Mouse (Mus musculus) hindbrain, embryonic 16.5 days (tissue): ENCODE data around the gene Mettl1. TPM values are rescaled to one million over a fixed set of nuclear protein-coding genes. Genes with fewer than 3 reads are reported as not detected.

Experiments
- ATAC-seq: fragments of 200-750 bp; cut with Nextera tagmentation; 2 replicates; pipeline ENCODE4 v1.8.0; 2017; ENCODE audit warnings: moderate TSS enrichment, moderate library complexity
- H3K27ac ChIP-seq: fragments of 300-500 bp; sonication (generic); 2 replicates; pipeline ENCODE4 v1.5.1; 2014; ENCODE audit warnings: low read depth, mild to moderate bottlenecking, control low read depth, low read length, moderate library complexity
- H3K27me3 ChIP-seq: fragments of 300-500 bp; sonication (generic); replicated peaks from 2 replicates; pipeline ENCODE4 v1.6.1; 2014; ENCODE audit warnings: low read length; ENCODE audit not compliant: control insufficient read depth, insufficient read depth
- H3K36me3 ChIP-seq: fragments of 300-500 bp; sonication (generic); 2 replicates; pipeline ENCODE4 v1.6.1; 2014; ENCODE audit warnings: mild to moderate bottlenecking, low read length, moderate library complexity, mixed read lengths; ENCODE audit not compliant: control insufficient read depth, insufficient read depth
- H3K4me1 ChIP-seq: fragments of 300-500 bp; sonication (generic); 2 replicates; pipeline ENCODE4 v1.6.1; 2014; ENCODE audit warnings: low read depth, low read length; ENCODE audit not compliant: control insufficient read depth, insufficient read depth
- H3K4me2 ChIP-seq: fragments of 300-500 bp; sonication (generic); 2 replicates; pipeline ENCODE4 v1.6.1; 2014; ENCODE audit warnings: mild to moderate bottlenecking, low read length, control low read depth, moderate library complexity
- H3K4me3 ChIP-seq: fragments of 300-500 bp; sonication (generic); 2 replicates; pipeline ENCODE4 v1.5.1; 2014; ENCODE audit warnings: mild to moderate bottlenecking, low read length, control low read depth, moderate library complexity
- H3K9ac ChIP-seq: fragments of 300-500 bp; sonication (generic); 2 replicates; pipeline ENCODE4 v1.6.1; 2014; ENCODE audit warnings: low read depth, mild to moderate bottlenecking, control low read depth, low read length, moderate library complexity
- H3K9me3 ChIP-seq: fragments of 300-500 bp; sonication (generic); 2 replicates; pipeline ENCODE4 v1.6.1; 2014; ENCODE audit warnings: mild to moderate bottlenecking, low read length, moderate library complexity; ENCODE audit not compliant: control insufficient read depth
- WGBS: fragments of 180-500 bp; shearing (Covaris S2); extraction: QIAGEN DNeasy Blood & Tissue Kit; methylation state at CpG from one replicate; pipeline ENCODE4 v1.1.7; 2014; 5-methylcytosine and 5-hydroxymethylcytosine counted together
- microRNA counts: library from miRNA; unstranded; fragments of <30 nt; microRNA quantifications from one replicate; lab custom pipeline; 2016
- microRNA-seq: library from miRNA; unstranded; fragments of <30 nt; microRNA quantifications from one replicate; pipeline ENCODE4, GENCODE M21; 2017
- polyA plus RNA-seq: library from polyadenylated mRNA; unstranded; fragments of >200 nt; fragmentation: Nextera tagmentation; extraction: Ambion mirVana; gene quantifications from 2 replicates; pipeline ENCODE4 v1.2.1, GENCODE M21; 2015

Mettl1 gene
- polyA plus RNA-seq, 1 experiment from 2014 or later = 24.2 TPM

DNA sequence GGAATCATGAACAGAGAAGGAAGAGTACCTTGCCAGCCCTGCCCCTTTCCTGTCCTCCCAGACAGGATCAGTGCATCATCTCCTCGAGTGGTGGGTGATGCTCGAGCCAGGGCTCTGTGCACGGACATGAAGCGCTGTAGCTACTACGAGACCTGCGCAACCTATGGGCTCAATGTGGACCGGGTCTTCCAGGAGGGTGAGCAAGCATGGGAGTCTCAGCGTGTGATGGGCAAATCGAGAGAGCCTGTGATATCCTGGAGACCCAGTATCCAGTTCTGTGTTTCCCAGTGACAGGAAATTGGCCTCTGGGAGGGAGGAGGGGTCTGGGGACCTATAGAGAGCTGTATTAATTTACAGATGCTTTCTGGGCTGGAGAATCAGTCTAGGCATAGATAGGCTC lies 43.8 kb downstream of the Mettl1 start:
- Histone ChIP-seq H3K9me3 (no peaks in the 10 kb centered on the region), H3K27ac (no peak overlapping the region), H3K9ac (no peak overlapping the region), H3K36me3 (peaks cover 27% of the 10 kb centered on the region), H3K4me1 (peaks cover 22% of the 10 kb centered on the region), H3K27me3 (peaks cover 21% of the 10 kb centered on the region), H3K4me2 (no peak overlapping the region), H3K4me3 (no peak overlapping the region)
- WGBS = 86% methylated on average over 9 of the region's 9 CpGs
- ATAC-seq = no peak

- Histone ChIP-seq H3K4me1 (peaks cover 19% of the 10 kb centered on the region), H3K9me3 (no peaks in the 10 kb centered on the region), H3K27me3 (peaks cover 27% of the 10 kb centered on the region), H3K36me3 (peaks cover 27% of the 10 kb centered on the region), H3K27ac (no peak overlapping the region), H3K9ac (no peak overlapping the region), H3K4me3 (no peak overlapping the region), H3K4me2 (no peak overlapping the region)
- ATAC-seq = no peak
- 75% methylated on average over 6 of the region's 6 CpGs for WGBS
Measured at GRCm38 (mm10) chr10:127085633-127086032, 44.4 kb downstream of the Mettl1 start.

DNA sequence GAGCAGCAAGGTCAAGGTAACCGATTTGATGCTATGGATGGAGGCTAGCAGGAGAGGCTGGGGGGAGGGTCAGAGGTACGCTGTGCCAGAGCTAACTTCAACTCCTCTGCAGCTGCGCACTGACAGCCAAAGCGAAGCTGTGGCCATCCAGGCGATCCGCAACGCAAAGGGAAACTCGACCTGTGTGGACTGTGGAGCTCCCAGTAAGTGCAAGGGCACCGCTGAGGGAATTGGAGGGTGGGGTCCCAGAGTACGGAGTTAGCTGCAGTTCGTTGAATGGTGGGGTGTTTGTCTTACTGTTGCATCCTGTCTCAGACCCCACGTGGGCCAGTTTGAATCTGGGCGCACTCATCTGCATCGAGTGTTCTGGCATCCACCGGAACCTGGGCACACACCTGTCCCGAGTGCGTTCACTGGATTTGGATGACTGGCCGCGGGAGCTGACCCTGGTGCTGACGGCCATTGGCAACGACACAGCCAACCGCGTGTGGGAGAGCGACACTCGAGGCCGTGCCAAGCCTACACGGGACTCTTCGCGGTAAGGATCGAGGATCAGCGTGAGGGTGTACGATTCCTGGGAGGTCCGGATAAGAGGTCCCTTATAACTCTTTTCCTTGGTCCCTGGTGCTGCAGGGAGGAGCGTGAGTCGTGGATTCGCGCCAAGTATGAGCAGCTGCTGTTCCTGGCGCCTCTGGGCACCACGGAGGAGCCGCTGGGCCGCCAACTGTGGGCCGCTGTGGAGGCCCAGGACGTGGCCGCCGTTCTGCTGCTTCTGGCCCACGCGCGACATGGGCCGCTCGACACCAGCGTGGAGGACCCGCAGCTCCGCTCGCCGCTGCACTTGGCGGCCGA lies 49.6 kb downstream of the Mettl1 start:
- peak; percentile 9; the same call in 1 of the 2 replicates for ATAC-seq
- H3K4me3 ChIP-seq = peak overlapping the region; percentile 7
- H3K27me3 ChIP-seq = peaks cover 31% of the 10 kb centered on the region
- H3K9ac ChIP-seq = peak overlapping the region; percentile 13
- H3K36me3 ChIP-seq = peaks cover 30% of the 10 kb centered on the region
- H3K9me3 ChIP-seq = no peaks in the 10 kb centered on the region
- H3K4me2 ChIP-seq = peak overlapping the region; percentile 39
- no peak overlapping the region for H3K27ac ChIP-seq
- peaks cover 30% of the 10 kb centered on the region for H3K4me1 ChIP-seq
- WGBS = 13% methylated on average over 57 of the region's 57 CpGs

GRCm38 (mm10) chr10:127091507-127092396 lies 50.5 kb downstream of the Mettl1 start:
- WGBS = 13% methylated on average over 34 of the region's 51 CpGs
- Histone ChIP-seq H3K36me3 (peaks cover 38% of the 10 kb centered on the region), H3K4me1 (peaks cover 30% of the 10 kb centered on the region), H3K4me2 (peak overlapping the region; percentile 39), H3K9me3 (no peaks in the 10 kb centered on the region), H3K27me3 (peaks cover 31% of the 10 kb centered on the region), H3K9ac (no peak overlapping the region), H3K4me3 (peak overlapping the region; percentile 7; the same call in 1 of the 2 replicates), H3K27ac (no peak overlapping the region)
- peak; percentile 9; the same call in 1 of the 2 replicates for ATAC-seq

DNA sequence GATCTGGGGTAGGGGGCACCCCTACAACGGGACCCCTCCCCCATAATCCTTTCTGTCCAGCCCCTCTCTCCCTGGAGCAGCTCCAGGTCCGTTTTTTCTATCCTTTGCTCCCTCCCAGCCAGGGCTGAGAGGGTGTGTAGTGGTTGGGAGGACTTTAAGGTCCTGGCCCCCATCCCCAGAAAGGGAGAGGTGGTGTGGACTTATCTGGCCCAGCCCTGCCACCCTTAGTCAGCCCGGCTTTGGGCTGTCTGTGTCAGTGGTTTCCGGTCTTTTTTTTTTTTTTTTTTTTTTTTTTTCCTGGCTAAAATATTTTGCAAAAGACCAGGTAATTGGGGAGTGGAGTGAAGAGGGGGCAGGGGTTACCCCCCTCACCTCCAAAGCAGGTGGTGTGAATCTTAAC lies 51.5 kb downstream of the Mettl1 start:
- Histone ChIP-seq H3K4me2 (no peak overlapping the region), H3K27me3 (peaks cover 29% of the 10 kb centered on the region), H3K9ac (no peak overlapping the region; the same call in 1 of the 2 replicates), H3K4me1 (peaks cover 30% of the 10 kb centered on the region), H3K4me3 (no peak overlapping the region), H3K9me3 (no peaks in the 10 kb centered on the region), H3K36me3 (peaks cover 38% of the 10 kb centered on the region), H3K27ac (no peak overlapping the region)
- 49% methylated on average over 4 of the region's 4 CpGs for WGBS
- no peak for ATAC-seq

- peak overlapping the region; percentile 54; the same call in 1 of the 2 replicates for H3K27ac ChIP-seq
- 0 out of 2 replicates have a peak, but pooled peaks have one; percentile 15 for ATAC-seq
- peaks cover 43% of the 10 kb centered on the region for H3K36me3 ChIP-seq
- peaks cover 30% of the 10 kb centered on the region for H3K4me1 ChIP-seq
- H3K9ac ChIP-seq = no peak overlapping the region
- WGBS = 32% methylated on average over 7 of the region's 7 CpGs
- no peak overlapping the region for H3K4me3 ChIP-seq
- no peaks in the 10 kb centered on the region for H3K9me3 ChIP-seq
- peaks cover 14% of the 10 kb centered on the region for H3K27me3 ChIP-seq
- no peak overlapping the region for H3K4me2 ChIP-seq
Measured at GRCm38 (mm10) chr10:127094382-127094802, 53.2 kb downstream of the Mettl1 start.

MicroRNAs encoded within 50 kb of the gene (microRNA counts, 519-probe panel; counts per million panel counts)
- microRNA mmu-miR-26a (lab: Ali Mortazavi, UCI) (2,230 counts per million, percentile 47 among the panel's probes with 10 or more counts), microRNA mmu-miR-546 (lab: Ali Mortazavi, UCI) (not detected)

Small RNAs within 50 kb of the gene (microRNA-seq; reads per million reads assigned to microRNA genes)
- gene Mir26a-2 (22.3 reads per million, percentile 34 among the genes with 10 or more reads in this experiment), gene Mir546 (not detected)

Other genes starting within 250 kb of the Mettl1 start
- gene Atp23, start 140.1 kb upstream of the Mettl1 start, polyA plus RNA-seq = 14.5 and 17.2 TPM in 2 replicates
- gene Ctdsp2, start 62.7 kb upstream of the Mettl1 start, polyA plus RNA-seq = 13.7 and 18.1 TPM in 2 replicates
- 3.7 and 7.0 TPM in 2 replicates for gene Avil, start 40.7 kb upstream of the Mettl1 start, polyA plus RNA-seq
- 63.7 and 67.7 TPM in 2 replicates for gene Tsfm, start 10.6 kb upstream of the Mettl1 start, polyA plus RNA-seq
- 0.23 and 0.31 TPM in 2 replicates for gene Eef1akmt3, start 99 bp downstream of the Mettl1 start, polyA plus RNA-seq
- 0.12 and 0.18 TPM in 2 replicates for gene Cyp27b1, start 6.8 kb downstream of the Mettl1 start, polyA plus RNA-seq
- gene March9, start 18.8 kb downstream of the Mettl1 start, polyA plus RNA-seq = 5.2 and 6.0 TPM in 2 replicates
- gene Cdk4, start 22.1 kb downstream of the Mettl1 start, polyA plus RNA-seq = 669 and 724 TPM in 2 replicates
- 123 TPM in 2 replicates for gene Tspan31, start 28.9 kb downstream of the Mettl1 start, polyA plus RNA-seq
- 3.4 and 4.2 TPM in 2 replicates for gene Agap2, start 33.9 kb downstream of the Mettl1 start, polyA plus RNA-seq
- gene Os9, start 79.7 kb downstream of the Mettl1 start, polyA plus RNA-seq = 135 and 138 TPM in 2 replicates
- gene B4galnt1, start 123.8 kb downstream of the Mettl1 start, polyA plus RNA-seq = 59.0 and 74.1 TPM in 2 replicates
- gene Slc26a10, start 139.2 kb downstream of the Mettl1 start, polyA plus RNA-seq = 1.4 and 1.5 TPM in 2 replicates
- 29.0 and 29.1 TPM in 2 replicates for gene Arhgef25, start 148.7 kb downstream of the Mettl1 start, polyA plus RNA-seq
- gene Dtx3, start 154.3 kb downstream of the Mettl1 start, polyA plus RNA-seq = 213 and 233 TPM in 2 replicates
- gene Pip4k2c, start 170.2 kb downstream of the Mettl1 start, polyA plus RNA-seq = 20.5 and 20.7 TPM in 2 replicates
- gene Kif5a, start 221.9 kb downstream of the Mettl1 start, polyA plus RNA-seq = 115 and 130 TPM in 2 replicates
- 355 and 358 TPM in 2 replicates for gene Dctn2, start 225.0 kb downstream of the Mettl1 start, polyA plus RNA-seq
- gene Mbd6, start 247.6 kb downstream of the Mettl1 start, polyA plus RNA-seq = 11.2 and 11.5 TPM in 2 replicates